Mouse (Mus musculus) mouse embryonic stem cell (cell line): ENCODE data around the gene Zfp219.

ENCODE experiments used
- in situ Hi-C, 2 experiments: fragments of 300-500 bp; cut with MboI; formaldehyde crosslinking; loops; 1 replicate in 1 of 2; 3 replicates in 1 of 2; pipeline ENCODE4 v1.14.3; 2019 to 2020; ENCODE audit warnings: low sequenced_read_pairs in 2 of 2, low pct_unique_long_range_greater_than_20kb in 1 of 2, mixed read lengths in 1 of 2; ENCODE audit not compliant: unreplicated experiment in 1 of 2

The Zfp219 gene

DNA sequence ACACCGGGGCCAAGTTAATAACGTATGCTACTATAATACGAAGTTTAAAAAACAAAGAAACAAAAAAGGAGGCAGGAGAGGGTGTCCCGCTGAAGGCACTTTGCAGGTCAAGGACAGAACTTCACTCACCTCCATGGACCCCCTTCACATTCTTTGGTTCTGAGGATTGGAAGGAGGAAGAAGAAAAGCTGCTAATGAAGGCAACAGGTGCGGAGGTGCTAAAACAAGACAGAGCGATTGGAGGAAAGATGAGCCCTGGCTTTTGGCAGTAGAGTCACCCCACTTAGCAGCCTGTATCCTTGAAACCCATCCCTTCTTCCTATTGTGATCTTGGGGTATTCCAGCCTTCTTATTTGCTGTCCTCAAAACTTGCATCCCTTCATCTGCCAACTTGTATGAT lies 10.7 kb downstream of the Zfp219 start:
- in situ Hi-C loops, result loop anchor here in 1 of 2 experiments (25.0 kb wide), 1 partner anchor 1073 kb away; the partner anchor contains the start of genes Gm49342, Pip4p1 and Pnp

DNA sequence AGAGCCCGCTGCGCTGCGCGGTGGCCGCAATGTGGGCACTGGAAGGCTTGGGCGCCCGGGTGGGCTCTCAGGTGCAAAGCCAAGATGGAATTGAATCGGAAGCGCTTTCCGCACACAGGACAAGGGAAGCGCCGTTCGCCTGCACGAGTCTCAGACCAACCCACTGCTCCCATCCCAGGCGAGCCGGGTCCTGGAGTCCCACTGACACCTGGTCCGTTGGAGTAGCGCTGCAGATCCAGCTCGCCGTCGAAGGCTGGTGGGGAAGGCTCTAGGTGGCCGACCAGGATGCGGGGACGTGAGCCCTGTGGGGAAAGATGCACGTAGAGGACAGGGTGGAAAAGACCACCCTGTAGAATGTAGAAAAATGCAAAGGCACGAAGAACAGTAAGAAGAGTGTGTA lies 11.2 kb downstream of the Zfp219 start:
- in situ Hi-C loops, result loop anchor here in 1 of 2 experiments (25.0 kb wide), 1 partner anchor 1072 kb away; the partner anchor contains the start of genes Gm49342, Pip4p1 and Pnp

DNA sequence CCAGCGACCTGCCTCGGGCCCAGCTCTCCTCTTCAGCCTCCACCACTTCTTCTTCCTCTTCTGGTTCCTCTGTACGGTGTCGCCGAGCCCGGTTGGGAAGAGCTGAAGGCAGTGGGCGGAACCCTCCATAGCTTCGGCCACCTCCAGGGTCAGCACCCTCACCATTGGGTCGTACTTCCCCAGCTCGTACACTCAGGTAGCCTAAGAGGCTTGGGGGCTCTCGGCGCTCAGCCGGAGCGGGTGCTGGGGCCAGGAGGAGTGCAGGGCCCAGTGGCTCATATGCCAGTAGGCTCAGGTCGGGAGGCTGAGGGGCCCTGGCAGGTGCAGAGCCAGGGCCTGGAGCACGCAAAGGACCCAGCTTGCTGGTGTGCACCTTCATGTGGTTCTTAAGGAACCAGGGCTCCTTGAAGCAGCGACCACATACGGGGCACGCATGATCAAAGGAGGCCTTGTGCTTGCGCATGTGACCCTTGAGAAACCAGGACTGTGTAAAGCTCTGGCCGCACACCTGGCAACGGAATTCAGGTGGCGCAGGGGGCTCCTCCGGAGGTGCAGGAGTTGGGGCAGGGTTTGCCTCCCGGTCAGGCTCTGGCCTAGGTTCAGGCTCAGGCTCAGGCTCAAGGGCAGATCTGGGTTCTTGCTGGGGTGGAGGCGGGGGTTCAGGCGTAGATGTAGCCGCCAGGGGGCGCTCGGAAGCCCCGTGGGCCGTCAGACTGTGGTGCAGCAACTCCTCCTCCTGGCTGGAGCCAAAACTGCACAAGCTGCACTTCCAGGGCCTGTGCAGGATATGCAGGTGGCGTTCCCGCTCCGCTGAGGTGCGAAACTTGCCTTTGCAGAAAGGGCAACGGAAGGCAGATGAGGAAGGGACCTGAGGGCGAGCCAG lies 12.0 kb downstream of the Zfp219 start:
- in situ Hi-C loops, result loop anchor here in 1 of 2 experiments (25.0 kb wide), 1 partner anchor 1071 kb away; the partner anchor contains the start of genes Gm49342, Pip4p1 and Pnp

DNA sequence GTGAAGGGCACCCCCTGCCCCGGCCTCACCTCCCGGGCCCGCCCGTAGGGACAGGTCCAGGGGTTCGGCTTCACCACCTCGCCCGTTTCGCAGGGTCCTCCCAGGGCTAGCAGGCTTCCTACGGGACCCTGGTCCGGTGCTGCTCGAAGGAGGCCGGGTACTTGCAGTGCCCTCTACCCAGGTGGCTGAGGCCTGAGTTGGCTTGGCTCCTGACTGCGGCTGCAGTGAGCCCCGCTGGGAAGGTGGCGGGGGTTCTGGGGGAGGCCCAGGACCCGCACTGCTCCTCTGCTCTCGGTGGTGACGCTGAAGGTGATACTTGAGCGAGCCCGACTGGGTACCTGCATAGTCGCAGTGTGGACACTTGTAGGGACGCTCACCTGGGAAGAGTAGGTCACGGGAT lies 13.8 kb downstream of the Zfp219 start:
- in situ Hi-C loops, result loop anchor here in 1 of 2 experiments (25.0 kb wide), 1 partner anchor 1069 kb away; the partner anchor contains the start of genes Gm49342, Pip4p1 and Pnp

DNA sequence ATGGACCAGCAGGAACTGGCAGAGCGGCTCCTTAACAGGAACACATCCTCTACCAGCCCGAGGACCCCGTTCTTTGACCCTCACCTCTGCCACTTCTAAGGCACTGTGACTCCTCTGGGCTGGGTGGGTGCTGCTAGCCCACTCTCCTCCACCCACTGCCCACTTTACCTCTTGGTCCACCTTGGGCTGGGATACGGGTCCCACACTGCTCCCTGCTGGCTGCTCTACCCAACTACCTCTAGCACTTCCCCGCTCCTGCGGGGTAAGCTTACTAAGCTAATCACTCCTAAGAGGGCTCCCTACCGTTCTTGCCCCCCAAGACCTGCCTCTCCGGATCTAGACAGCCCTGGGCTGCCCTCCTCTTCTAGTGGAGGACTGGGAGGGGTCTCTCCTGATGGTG lies 14.3 kb downstream of the Zfp219 start:
- in situ Hi-C loops, result loop anchor here in 1 of 2 experiments (25.0 kb wide), 1 partner anchor 1069 kb away; the partner anchor contains the start of genes Gm49342, Pip4p1 and Pnp

DNA sequence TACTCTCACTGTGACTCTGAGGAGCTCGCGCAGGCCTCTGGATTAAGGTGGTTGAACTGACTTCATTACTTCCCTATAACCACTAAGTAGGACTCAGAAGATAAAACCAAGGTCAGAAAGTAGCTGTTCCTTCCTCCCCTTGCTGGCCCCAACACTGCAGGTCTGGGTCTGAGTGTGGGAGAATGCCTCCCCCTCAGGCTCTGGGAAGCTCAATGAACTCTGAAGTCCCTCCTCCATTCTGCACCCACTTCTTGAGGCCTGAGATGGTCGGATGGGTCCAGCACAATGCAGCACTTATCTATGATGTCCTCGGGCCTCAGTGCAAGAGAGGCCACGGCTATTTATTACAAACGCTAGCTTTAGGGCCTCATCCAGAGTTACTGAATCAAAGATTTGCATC lies 14.9 kb downstream of the Zfp219 start:
- in situ Hi-C loops, result loop anchor here in 1 of 2 experiments (25.0 kb wide), 1 partner anchor 1068 kb away; the partner anchor contains the start of genes Gm49342, Pip4p1 and Pnp

DNA sequence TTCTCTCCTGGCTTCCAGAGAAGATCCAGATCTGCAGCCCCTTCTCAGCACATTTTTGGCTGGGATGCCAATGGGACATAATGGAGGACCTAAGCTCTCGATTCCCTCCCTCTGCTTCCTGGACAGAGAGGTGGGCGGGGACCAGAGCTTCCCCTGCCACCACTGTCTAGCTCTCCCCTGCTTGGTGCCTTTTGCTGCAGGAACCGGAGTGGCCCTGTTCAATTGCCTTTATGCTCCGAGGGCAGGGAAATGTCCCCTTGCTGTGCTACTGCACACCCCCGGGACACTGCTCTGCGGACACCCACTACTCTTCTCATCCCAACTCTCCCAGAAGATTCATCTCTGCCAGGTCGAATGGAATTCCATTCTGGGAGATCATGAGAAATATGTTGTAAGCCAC lies 15.4 kb downstream of the Zfp219 start:
- in situ Hi-C loops, result loop anchor here in 1 of 2 experiments (25.0 kb wide), 1 partner anchor 1068 kb away; the partner anchor contains the start of genes Gm49342, Pip4p1 and Pnp

DNA sequence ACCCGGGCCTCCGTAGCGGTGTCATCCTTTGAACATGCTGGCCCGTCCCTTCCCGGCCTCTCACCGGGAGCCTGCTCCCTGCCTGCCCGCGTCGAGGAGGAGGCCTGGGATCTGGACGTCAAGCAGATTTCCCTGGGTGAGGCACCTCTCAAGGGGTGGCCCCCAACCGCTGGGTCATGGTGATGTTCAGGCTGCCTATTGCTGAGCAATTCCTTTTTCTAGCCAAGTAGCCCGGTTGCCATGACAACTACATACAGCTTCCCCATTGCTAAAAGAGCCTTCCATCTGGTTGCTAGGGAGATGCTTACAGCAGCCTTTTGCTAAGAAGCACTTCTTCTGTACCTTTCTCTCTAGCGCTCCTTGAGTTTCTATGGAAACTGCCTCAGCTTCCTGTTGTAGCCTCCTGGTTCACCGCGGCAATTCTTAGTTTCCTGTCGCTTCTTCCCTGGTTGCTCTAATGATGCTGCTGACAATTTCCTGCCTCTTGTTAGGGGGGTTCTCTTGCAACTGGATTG lies 16.5 kb downstream of the Zfp219 start:
- in situ Hi-C loops, result loop anchor here in 1 of 2 experiments (25.0 kb wide), 1 partner anchor 1067 kb away; the partner anchor contains the start of genes Gm49342, Pip4p1 and Pnp

DNA sequence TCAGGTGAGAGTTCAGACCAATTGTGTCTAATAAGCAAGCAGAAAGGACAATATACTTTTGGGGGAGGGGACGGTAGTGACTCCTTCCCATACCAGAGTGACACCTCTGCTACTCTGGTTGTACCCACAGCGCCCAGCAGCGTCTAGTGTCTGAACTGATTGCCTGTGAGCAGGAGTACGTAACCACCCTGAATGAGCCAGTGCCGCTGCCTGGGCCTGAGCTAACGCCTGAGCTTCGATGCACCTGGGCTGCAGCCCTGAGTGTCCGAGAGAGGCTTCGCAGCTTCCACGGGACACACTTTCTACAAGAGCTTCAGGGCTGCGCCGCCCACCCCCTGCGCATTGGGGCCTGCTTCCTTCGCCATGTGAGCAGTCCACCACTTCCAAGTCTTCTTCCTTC lies 23.1 kb downstream of the Zfp219 start:
- in situ Hi-C loops, result no loop called here

DNA sequence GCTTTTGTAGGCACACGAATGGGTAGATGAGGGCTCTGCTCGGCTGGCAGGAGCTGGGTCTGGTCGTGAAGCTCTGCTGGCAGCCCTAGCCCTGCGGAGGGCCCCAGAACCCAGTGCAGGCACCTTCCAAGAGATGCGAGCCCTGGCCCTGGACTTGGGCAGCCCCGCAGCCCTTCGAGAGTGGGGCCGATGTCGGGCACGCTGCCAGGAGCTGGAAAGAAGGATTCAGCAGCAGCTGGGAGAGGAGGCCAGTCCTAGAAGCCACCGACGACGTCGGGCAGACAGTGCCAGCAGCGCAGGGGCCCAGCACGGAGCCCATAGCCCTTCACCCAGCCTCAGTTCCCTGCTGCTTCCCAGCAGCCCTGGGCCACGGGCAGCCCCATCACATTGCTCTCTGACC lies 23.7 kb downstream of the Zfp219 start:
- in situ Hi-C loops, result no loop called here

DNA sequence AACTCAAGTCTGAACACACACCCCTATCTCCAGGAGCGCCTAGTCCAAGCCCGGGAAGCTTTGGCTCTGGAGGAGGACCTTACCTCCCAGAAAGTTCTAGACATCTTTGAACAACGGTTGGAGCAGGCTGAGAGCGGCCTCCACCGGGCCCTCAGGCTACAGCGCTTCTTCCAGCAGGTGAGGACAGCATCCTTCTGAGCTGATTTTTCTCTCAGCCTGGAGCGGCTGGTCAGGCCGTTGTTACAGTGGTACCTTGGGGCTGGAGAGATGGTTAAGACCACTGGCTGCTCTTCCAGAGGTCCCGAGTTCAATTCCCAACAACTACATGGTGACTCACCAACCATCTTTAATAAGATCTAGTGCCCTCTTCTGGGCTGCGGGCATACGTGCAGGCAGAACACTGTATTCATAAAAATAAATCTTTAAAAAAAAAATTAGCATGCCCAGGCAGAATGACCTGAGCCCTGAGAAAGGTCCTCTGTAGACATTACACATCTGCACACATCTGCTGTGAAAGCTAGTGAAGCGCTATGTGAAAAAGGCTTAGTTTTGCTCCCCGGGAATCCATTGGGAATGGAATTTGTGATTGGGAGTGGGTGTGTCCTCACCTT lies 24.2 kb downstream of the Zfp219 start:
- in situ Hi-C loops, result no loop called here

DNA sequence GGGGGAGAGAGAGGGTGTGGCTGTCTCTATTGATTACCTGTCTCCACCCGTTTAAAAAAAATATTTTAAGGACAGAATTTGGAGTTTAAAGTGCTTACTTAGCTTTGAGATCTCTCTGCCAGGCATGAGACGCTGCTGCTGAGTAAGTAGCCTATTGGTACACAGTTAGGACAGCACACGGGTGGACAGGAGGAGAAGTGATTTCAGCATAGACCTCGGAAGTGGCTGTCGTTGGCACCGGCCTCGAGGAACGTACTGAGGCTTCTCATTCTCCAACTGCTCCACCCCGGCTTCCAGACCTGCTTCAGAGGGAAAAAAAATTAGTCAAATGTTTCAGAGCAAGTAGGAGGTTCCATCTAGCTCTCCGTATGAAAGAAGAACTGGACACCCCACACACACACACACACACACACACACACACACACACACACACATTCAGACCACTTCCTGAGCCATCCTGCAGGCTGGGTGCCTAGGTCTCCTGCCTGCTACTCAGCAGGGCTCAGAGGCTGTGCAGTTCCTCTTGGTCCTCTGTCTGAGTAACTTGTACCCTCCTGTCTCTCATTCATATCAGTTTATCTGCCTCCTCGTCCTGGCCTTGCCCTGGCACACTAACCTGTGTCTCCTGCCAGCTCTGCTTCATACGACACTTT lies 25.2 kb downstream of the Zfp219 start:
- in situ Hi-C loops, result no loop called here

DNA sequence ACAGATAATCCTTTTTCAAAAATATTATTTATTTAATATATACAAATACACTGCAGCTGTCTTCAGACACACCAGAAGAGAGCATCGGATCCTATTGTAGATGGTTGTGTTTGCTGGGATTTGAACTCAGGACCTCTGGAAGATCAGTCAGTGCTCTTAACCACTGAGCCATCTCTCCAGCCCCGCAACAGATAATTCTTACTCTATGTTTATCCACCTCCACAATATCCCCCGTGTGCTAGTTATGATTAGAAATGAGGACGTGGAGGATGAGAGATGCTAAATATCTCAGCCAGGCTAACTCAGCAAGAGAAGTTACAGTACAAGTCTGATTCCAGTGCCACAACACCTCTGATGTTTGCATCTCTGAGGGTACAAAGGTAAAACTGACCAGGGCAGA lies 26.1 kb downstream of the Zfp219 start:
- in situ Hi-C loops, result no loop called here

DNA sequence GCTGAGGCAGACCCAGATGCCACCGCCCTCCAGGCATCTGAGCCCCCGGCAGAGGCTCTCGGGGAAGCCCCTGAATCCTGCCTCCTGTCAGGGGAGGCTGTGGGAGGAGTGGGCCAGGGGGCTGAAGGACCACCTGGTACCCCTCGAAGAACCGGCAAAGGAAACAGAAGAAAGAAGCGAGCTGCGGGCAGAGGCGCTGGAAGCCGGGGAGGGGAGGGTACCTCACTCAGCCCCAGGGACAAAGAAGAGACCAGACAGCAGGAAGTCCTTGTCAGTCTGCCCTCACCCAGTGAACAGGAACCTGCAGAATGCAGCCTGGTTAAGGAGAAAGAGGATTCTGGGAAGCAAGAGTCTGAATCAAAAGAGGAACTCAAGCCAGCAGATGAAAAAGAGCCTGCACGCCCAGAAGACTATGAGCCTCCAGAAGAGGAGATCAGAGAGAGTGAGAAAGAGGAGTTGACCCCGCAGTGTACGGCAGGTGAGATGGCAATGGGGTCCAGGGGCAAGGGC lies 31.0 kb downstream of the Zfp219 start:
- in situ Hi-C loops, result loop anchor here in 1 of 2 experiments (10.0 kb wide), 1 partner anchor 85 kb away; no protein-coding TSS in a partner anchor

DNA sequence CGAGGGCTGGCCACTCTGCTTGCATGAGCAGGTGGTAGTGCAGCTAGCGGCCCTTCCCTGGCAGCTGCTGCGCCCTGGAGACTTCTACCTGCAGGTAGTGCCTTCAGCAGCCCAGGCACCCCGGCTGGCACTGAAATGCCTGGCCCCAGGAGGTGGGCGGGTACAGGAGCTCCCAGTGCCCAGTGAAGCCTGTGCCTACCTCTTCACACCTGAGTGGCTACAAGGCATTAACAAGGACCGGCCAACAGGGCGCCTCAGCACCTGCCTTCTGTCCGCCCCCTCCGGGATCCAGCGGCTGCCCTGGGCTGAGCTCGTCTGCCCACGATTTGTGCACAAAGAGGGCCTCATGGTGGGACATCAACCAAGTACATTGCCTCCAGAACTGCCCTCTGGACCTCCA lies 31.8 kb downstream of the Zfp219 start:
- in situ Hi-C loops, result loop anchor here in 1 of 2 experiments (10.0 kb wide), 1 partner anchor 84 kb away; no protein-coding TSS in a partner anchor

DNA sequence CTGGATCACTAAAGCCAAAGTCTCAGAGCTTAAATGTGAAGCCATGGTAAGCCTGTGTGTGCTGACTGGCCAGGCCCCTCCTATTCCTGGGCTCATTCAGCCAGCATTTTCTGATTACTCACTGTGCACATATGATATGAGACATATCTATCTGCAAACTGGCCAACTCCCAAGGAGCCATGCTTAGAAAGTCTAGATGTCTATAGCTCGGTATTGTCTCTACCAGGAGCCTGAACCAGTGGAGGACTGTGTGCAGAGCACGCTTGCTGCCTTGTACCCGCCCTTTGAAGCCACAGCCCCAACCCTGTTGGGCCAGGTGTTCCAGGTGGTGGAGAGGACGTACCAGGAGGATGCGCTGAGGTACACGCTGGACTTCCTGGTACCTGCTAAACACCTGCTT lies 33.4 kb downstream of the Zfp219 start:
- in situ Hi-C loops, result loop anchor here in 1 of 2 experiments (10.0 kb wide), 1 partner anchor 82 kb away; no protein-coding TSS in a partner anchor

DNA sequence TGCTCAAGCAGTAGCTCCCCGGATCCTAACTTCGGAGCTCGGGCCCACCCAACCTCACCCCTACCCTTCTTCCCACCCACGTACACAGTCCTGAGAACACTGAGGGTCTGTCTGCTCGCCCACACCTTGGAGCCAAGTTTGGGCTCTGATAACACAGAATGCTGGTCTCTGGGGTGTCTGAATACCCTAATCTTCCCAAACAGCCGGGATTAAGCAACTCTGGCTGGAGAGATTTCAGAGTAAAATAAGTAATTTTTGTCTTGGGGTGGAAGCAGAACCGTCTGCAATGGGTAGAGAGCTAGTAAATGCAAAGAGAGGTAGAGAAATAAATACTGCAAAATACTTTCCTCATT lies 34.4 kb downstream of the Zfp219 start:
- in situ Hi-C loops, result loop anchor here in 1 of 2 experiments (10.0 kb wide), 1 partner anchor 81 kb away; no protein-coding TSS in a partner anchor
